Mouse (Mus musculus): ENCODE results near the gene Snap25. TPM values are rescaled to one million over a fixed set of nuclear protein-coding genes. Genes with fewer than 3 reads are reported as not detected.

Gene Snap25
- polyA plus RNA-seq (2017; shearing (Covaris generic)), result under 1 TPM; 0.22 TPM

GRCm38 (mm10) chr2:136713299-136713758 is at the start of gene Snap25:
Gene Snap25 (plus strand): TSS chr2:136713453.

Other genes with a start within 250 kb of the Snap25 start
- gene Ankef1, start 211.5 kb upstream of the Snap25 start, polyA plus RNA-seq (2017; shearing (Covaris generic)), result 1 to 10 TPM in 1 of 2 experiments, under 1 TPM in 1; 0.65 to 3.2 TPM
- 1 to 10 TPM; 5.4 to 9.7 TPM for gene AL731706.2, start 172.2 kb downstream of the Snap25 start, polyA plus RNA-seq (2017; shearing (Covaris generic))
- gene Slx4ip, start 177.8 kb downstream of the Snap25 start, polyA plus RNA-seq (2017; shearing (Covaris generic)), result 1 to 10 TPM; 3.7 to 5.2 TPM
- gene AL731706.1, start 177.9 kb downstream of the Snap25 start, polyA plus RNA-seq (2017; shearing (Covaris generic)), result 1 to 10 TPM; 5.9 to 9.3 TPM
- gene Mkks, start 177.9 kb downstream of the Snap25 start, polyA plus RNA-seq (2017; shearing (Covaris generic)), result 10 to 100 TPM; 23.6 to 28.9 TPM